In genomic region chr1:171345225-171346094, GRCm38 (mm10) we compare ENCODE assay signal across 8 mouse cellular contexts. TPM values are rescaled to one million over a fixed set of nuclear protein-coding genes. Genes with fewer than 3 reads are reported as not detected.
DNase-seq lines count a peak whose midpoint lies in the region; ATAC-seq and TF ChIP-seq lines count a peak whose summit lies in the region.

Nit1 (minus strand) TSS chr1:171345646.
Pfdn2 (plus strand) TSS chr1:171345670.

- TF ChIP-seq POLR2A in kidney, adult 2 months (IDR thresholded peaks at IDR 0.05; ENCODE audit: low read depth, low read length), result peak; percentile 56

- peaks cover 33% of the 10 kb centered on the region for H3K36me3 ChIP-seq in embryonic facial prominence, embryonic 13.5 days
- peaks cover 3% of the 10 kb centered on the region; the same call in 1 of the 2 replicates for H3K36me3 ChIP-seq in kidney, adult 2 months (ENCODE audit: control insufficient read depth, insufficient read depth, low read length)
- peaks cover 42% of the 10 kb centered on the region for H3K36me3 ChIP-seq in limb, embryonic 12.5 days
- H3K36me3 ChIP-seq in midbrain, embryonic 14.5 days (ENCODE audit: control insufficient read depth, insufficient read depth, low read length), result peaks cover 36% of the 10 kb centered on the region

- TF ChIP-seq CTCF in kidney, adult 2 months (conservative IDR thresholded peaks at IDR 0.05; ENCODE audit: insufficient read depth, insufficient read length, low read depth, low read length), result no peak

- H3K4me1 ChIP-seq in embryonic facial prominence, embryonic 13.5 days, result peaks cover 22% of the 10 kb centered on the region
- peaks cover 24% of the 10 kb centered on the region; the same call in 1 of the 2 replicates for H3K4me1 ChIP-seq in kidney, adult 2 months (ENCODE audit: control insufficient read depth, insufficient read depth, low read length)
- peaks cover 17% of the 10 kb centered on the region for H3K4me1 ChIP-seq in limb, embryonic 12.5 days (replicated peaks)
- H3K4me1 ChIP-seq in midbrain, embryonic 14.5 days (ENCODE audit: control insufficient read depth, insufficient read depth, low read length), result peaks cover 16% of the 10 kb centered on the region

- H3K27me3 ChIP-seq in embryonic facial prominence, embryonic 13.5 days, result no peaks in the 10 kb centered on the region
- H3K27me3 ChIP-seq in kidney, adult 2 months (replicated peaks; ENCODE audit: control insufficient read depth, insufficient read depth, low read length), result no peaks in the 10 kb centered on the region
- no peaks in the 10 kb centered on the region for H3K27me3 ChIP-seq in limb, embryonic 12.5 days
- no peaks in the 10 kb centered on the region for H3K27me3 ChIP-seq in midbrain, embryonic 14.5 days (ENCODE audit: control insufficient read depth, insufficient read depth, low read length)

- peak; percentile 90 for DNase-seq in 416B (ENCODE audit: low read depth)
- DNase-seq in adrenal gland, postnatal 4 days (ENCODE audit: low spot score in 2 of 2), result peak; percentile 79 to 80
- peak; percentile 93 to 94 for DNase-seq in heart, adult 18-20 months
- DNase-seq in kidney, adult 2 months, result peak; percentile 95
- DNase-seq in midbrain, embryonic 14.5 days, result peak; percentile 96
- DNase-seq in spleen, adult 12 weeks (ENCODE audit: low spot score), result peak; percentile 84

- 0 out of 2 replicates have a peak, but pooled peaks cover 6% of the 10 kb centered on the region for H3K9me3 ChIP-seq in embryonic facial prominence, embryonic 13.5 days
- peaks cover 5% of the 10 kb centered on the region; the same call in 1 of the 2 replicates for H3K9me3 ChIP-seq in limb, embryonic 12.5 days
- H3K9me3 ChIP-seq in midbrain, embryonic 14.5 days (ENCODE audit: control insufficient read depth, low read length), result peaks cover 7% of the 10 kb centered on the region

- 1% methylated on average over 53 of the region's 53 CpGs for WGBS in embryonic facial prominence, embryonic 13.5 days
- whole genome bisulfite sequencing in kidney, adult 2 months, result under 1% methylated on average over 53 of the region's 53 CpGs
- 1% methylated on average over 53 of the region's 53 CpGs for whole genome bisulfite sequencing in limb, embryonic 12.5 days
- 1% methylated on average over 53 of the region's 53 CpGs for WGBS in midbrain, embryonic 14.5 days

- peak within 1 kb of the TSS; percentile 92 for H3K4me3 ChIP-seq in embryonic facial prominence, embryonic 13.5 days
- H3K4me3 ChIP-seq in kidney, adult 2 months (ENCODE audit: insufficient read depth, low read depth, low read length), result peak within 1 kb of the TSS; percentile 81
- H3K4me3 ChIP-seq in limb, embryonic 12.5 days (replicated peaks), result peak within 1 kb of the TSS; percentile 87
- H3K4me3 ChIP-seq in midbrain, embryonic 14.5 days (replicated peaks; ENCODE audit: low read depth, low read length), result peak within 1 kb of the TSS; percentile 98

- peak within 1 kb of the TSS; percentile 73 for H3K27ac ChIP-seq in embryonic facial prominence, embryonic 13.5 days
- H3K27ac ChIP-seq in kidney, adult 2 months (ENCODE audit: insufficient read depth, low read depth, low read length), result peak within 1 kb of the TSS; percentile 46
- H3K27ac ChIP-seq in limb, embryonic 12.5 days, result peak within 1 kb of the TSS; percentile 60
- peak within 1 kb of the TSS; percentile 79 for H3K27ac ChIP-seq in midbrain, embryonic 14.5 days (replicated peaks; ENCODE audit: low read depth, low read length)

- peak within 1 kb of the TSS; percentile 89 for H3K9ac ChIP-seq in embryonic facial prominence, embryonic 13.5 days
- H3K9ac ChIP-seq in limb, embryonic 12.5 days (replicated peaks), result peak within 1 kb of the TSS; percentile 84
- H3K9ac ChIP-seq in midbrain, embryonic 14.5 days (replicated peaks; ENCODE audit: low read length), result peak within 1 kb of the TSS; percentile 77

- H3K4me2 ChIP-seq in embryonic facial prominence, embryonic 13.5 days, result peak within 1 kb of the TSS; percentile 86
- H3K4me2 ChIP-seq in limb, embryonic 12.5 days, result peak within 1 kb of the TSS; percentile 89
- H3K4me2 ChIP-seq in midbrain, embryonic 14.5 days (ENCODE audit: low read length), result peak within 1 kb of the TSS; percentile 93

- peak; percentile 86 for ATAC-seq in embryonic facial prominence, embryonic 13.5 days (ENCODE audit: insufficient number of reproducible peaks, insufficient read depth, low FRiP score, low TSS enrichment, low read depth)
- ATAC-seq in limb, embryonic 12.5 days (ENCODE audit: insufficient number of reproducible peaks, insufficient read depth, low FRiP score, low TSS enrichment, low read depth), result peak; percentile 90
- ATAC-seq in midbrain, embryonic 14.5 days (ENCODE audit: low FRiP score, low TSS enrichment), result peak; percentile 93

RNA-seq across cellular contexts. Expression of gene Nit1, which starts in this region (rescaled TPM):
- 10 to 100 TPM; 62.0 to 68.3 TPM for total RNA-seq in adrenal gland, postnatal 4 days (2021)
- polyA plus RNA-seq in embryonic facial prominence, embryonic 13.5 days (2015; fragmentation: Nextera tagmentation; extraction: Ambion mirVana), result 43.4 and 44.9 TPM in 2 replicates
- total RNA-seq in heart, adult 18-20 months (2021), result 10 to 100 TPM; 26.4 to 28.8 TPM
- 207 and 209 TPM in 2 replicates for polyA plus RNA-seq in kidney, adult 2 months (2012; rRNA removed)
- polyA plus RNA-seq in limb, embryonic 12.5 days (2016; fragmentation: Nextera tagmentation; extraction: Ambion mirVana), result 43.8 and 43.9 TPM in 2 replicates
- 39.1 and 45.0 TPM in 2 replicates for polyA plus RNA-seq in midbrain, embryonic 14.5 days (2014; fragmentation: Nextera tagmentation; extraction: Ambion mirVana)

RNA-seq across cellular contexts. Expression of gene Pfdn2, which starts in this region (rescaled TPM):
- total RNA-seq in adrenal gland, postnatal 4 days (2021), result 100 to 1,000 TPM; 120 to 125 TPM
- polyA plus RNA-seq in embryonic facial prominence, embryonic 13.5 days (2015; fragmentation: Nextera tagmentation; extraction: Ambion mirVana), result 119 and 125 TPM in 2 replicates
- total RNA-seq in heart, adult 18-20 months (2021), result 10 to 100 TPM; 84.8 to 94.3 TPM
- polyA plus RNA-seq in kidney, adult 2 months (2012; rRNA removed), result 17.1 and 37.0 TPM in 2 replicates
- 123 and 128 TPM in 2 replicates for polyA plus RNA-seq in limb, embryonic 12.5 days (2016; fragmentation: Nextera tagmentation; extraction: Ambion mirVana)
- polyA plus RNA-seq in midbrain, embryonic 14.5 days (2014; fragmentation: Nextera tagmentation; extraction: Ambion mirVana), result 63.0 and 94.0 TPM in 2 replicates

Comparison
In these comparisons a context has a peak if more than half of its experiments do, and no peak if none do; other contexts are left out.
1. Peak in every context shown above with its lines: DNase-seq, ATAC-seq, H3K4me3 ChIP-seq and H3K27ac ChIP-seq.